Mouse (Mus musculus) cerebellum, adult 8-10 months (tissue): Measurements from ENCODE around the gene Ift140.

Source experiments
- DNase-seq: peaks from one replicate; pipeline ENCODE4 v3.0.0; 2022

Gene Ift140

GRCm38 (mm10) chr17:25077771-25078372, 62.0 kb downstream of the Ift140 start:
- DNase-seq: peak; percentile 54

- DNase-seq: no peak
Observed at GRCm38 (mm10) chr17:25080210-25080609, 64.3 kb downstream of the Ift140 start.

GRCm38 (mm10) chr17:25080960-25081381, 65.1 kb downstream of the Ift140 start:
- DNase-seq: no peak

- no peak for DNase-seq
Observed at GRCm38 (mm10) chr17:25082081-25082847, 66.4 kb downstream of the Ift140 start.

- no peak for DNase-seq
Observed at GRCm38 (mm10) chr17:25082887-25083286, 67.0 kb downstream of the Ift140 start.

GRCm38 (mm10) chr17:25083444-25083931, 67.6 kb downstream of the Ift140 start, which contains the start of gene Tmem204:
TSS of gene Tmem204 (minus strand) at chr17:25083591.
- DNase-seq: no peak

- no peak for DNase-seq
Observed at GRCm38 (mm10) chr17:25084835-25085385, 69.0 kb downstream of the Ift140 start.

GRCm38 (mm10) chr17:25086724-25087123, 70.8 kb downstream of the Ift140 start:
- DNase-seq: no peak

- DNase-seq: no peak
Observed at GRCm38 (mm10) chr17:25089158-25089557, 73.3 kb downstream of the Ift140 start.

- DNase-seq: no peak
Observed at GRCm38 (mm10) chr17:25090450-25090849, 74.6 kb downstream of the Ift140 start.

GRCm38 (mm10) chr17:25096221-25096620, 80.3 kb downstream of the Ift140 start:
- peak; percentile 46 for DNase-seq

GRCm38 (mm10) chr17:25100052-25100451, 84.2 kb downstream of the Ift140 start:
- no peak for DNase-seq

GRCm38 (mm10) chr17:25101338-25101737, 85.5 kb downstream of the Ift140 start:
- DNase-seq: no peak

- DNase-seq: no peak
Observed at GRCm38 (mm10) chr17:25107786-25108185, 91.9 kb downstream of the Ift140 start.

- DNase-seq: no peak
Observed at GRCm38 (mm10) chr17:25109578-25109977, 93.7 kb downstream of the Ift140 start.

GRCm38 (mm10) chr17:25110590-25110989, 94.7 kb downstream of the Ift140 start:
- no peak for DNase-seq

- DNase-seq: no peak
Observed at GRCm38 (mm10) chr17:25111220-25111619, 95.3 kb downstream of the Ift140 start.

- DNase-seq: peak; percentile 65
Observed at GRCm38 (mm10) chr17:25111739-25112422, 96.0 kb downstream of the Ift140 start.

- no peak for DNase-seq
Observed at GRCm38 (mm10) chr17:25112423-25112810, 96.5 kb downstream of the Ift140 start.

GRCm38 (mm10) chr17:25114908-25115645, 99.2 kb downstream of the Ift140 start:
- no peak for DNase-seq

GRCm38 (mm10) chr17:25115664-25116432, 100.0 kb downstream of the Ift140 start, which contains the start of gene Telo2:
TSS of gene Telo2 (minus strand) at chr17:25115967.
- DNase-seq: peak; percentile 93

GRCm38 (mm10) chr17:25117263-25117662, 101.4 kb downstream of the Ift140 start:
- no peak for DNase-seq
